Mouse (Mus musculus): Measurements from ENCODE around the gene Atp6v0a4. TPM values are rescaled to one million over a fixed set of nuclear protein-coding genes. Genes with fewer than 3 reads are reported as not detected.

Atp6v0a4 gene
- polyA plus RNA-seq, 1 experiment from 2014 or later: 0.38 TPM

- Histone ChIP-seq H3K27ac (replicated peaks in 1 of 2; ENCODE audit: control insufficient read depth in 1 of 2, insufficient read depth in 1 of 2, low read depth in 2 of 2, low read length in 2 of 2) (no peak overlapping the region), H3K27me3 (ENCODE audit: control insufficient read depth, insufficient read depth, low read length) (no peaks in the 10 kb centered on the region), H3K4me1 (ENCODE audit: control insufficient read depth in 2 of 2, insufficient read depth in 2 of 2, low read length in 2 of 2) (peaks cover 0 to 2% of the 10 kb centered on the region in 2 experiments; a peak in 1 of 4 replicates), H3K36me3 (ENCODE audit: control insufficient read depth, insufficient read depth, low read length) (no peaks in the 10 kb centered on the region), H3K4me2 (ENCODE audit: low read length) (no peak overlapping the region), H3K4me3 (ENCODE audit: control insufficient read depth in 1 of 2, insufficient read depth in 1 of 2, low read depth in 1 of 2, low read length in 2 of 2) (no peak overlapping the region), H3K9ac (ENCODE audit: low read length) (no peak overlapping the region), H3K9me3 (ENCODE audit: control insufficient read depth, low read length) (no peaks in the 10 kb centered on the region)
- 80% methylated on average over 7 of the region's 7 CpGs for WGBS
- ATAC-seq (ENCODE audit: insufficient number of reproducible peaks, insufficient read depth, low FRiP score, low read depth): no peak
Measured at GRCm38 (mm10) chr6:38102216-38102795, 22.1 kb downstream of the Atp6v0a4 start.

DNA sequence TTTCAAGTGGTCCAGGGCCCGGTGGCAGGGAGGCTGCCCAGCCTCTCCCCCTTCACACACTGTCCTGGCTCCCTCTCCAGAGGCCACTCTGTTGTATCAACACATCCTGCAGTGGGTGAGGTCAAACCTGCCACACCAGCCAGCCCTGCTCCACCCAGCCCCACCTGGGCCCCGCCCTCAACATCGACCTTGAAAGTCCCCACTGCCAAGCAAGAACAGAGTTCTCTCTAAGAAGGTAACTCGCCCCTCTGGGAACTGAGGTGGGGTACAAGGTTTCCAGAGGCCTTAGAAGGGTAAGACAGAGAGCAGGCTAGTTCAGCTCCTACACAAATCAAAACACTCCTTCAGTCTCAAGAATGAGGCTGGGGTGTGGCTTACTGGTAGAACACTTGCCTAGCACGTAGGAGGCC is 27.4 kb downstream of the Atp6v0a4 start:
- ATAC-seq (ENCODE audit: insufficient number of reproducible peaks, insufficient read depth, low FRiP score, low read depth): no peak
- no peak overlapping the region for H3K27ac ChIP-seq (replicated peaks in 1 of 2; ENCODE audit: control insufficient read depth in 1 of 2, insufficient read depth in 1 of 2, low read depth in 2 of 2, low read length in 2 of 2)
- H3K4me2 ChIP-seq (ENCODE audit: low read length): no peak overlapping the region
- no peaks in the 10 kb centered on the region for H3K27me3 ChIP-seq (ENCODE audit: control insufficient read depth, insufficient read depth, low read length)
- no peaks in the 10 kb centered on the region for H3K36me3 ChIP-seq (ENCODE audit: control insufficient read depth, insufficient read depth, low read length)
- no peak overlapping the region for H3K4me3 ChIP-seq (ENCODE audit: control insufficient read depth in 1 of 2, insufficient read depth in 1 of 2, low read depth in 1 of 2, low read length in 2 of 2)
- no peaks in the 10 kb centered on the region; a peak in 1 of 4 replicates for H3K4me1 ChIP-seq (ENCODE audit: control insufficient read depth in 2 of 2, insufficient read depth in 2 of 2, low read length in 2 of 2)
- WGBS: 50% methylated on average over 5 of the region's 5 CpGs
- no peak overlapping the region for H3K9ac ChIP-seq (ENCODE audit: low read length)
- H3K9me3 ChIP-seq (ENCODE audit: control insufficient read depth, low read length): no peaks in the 10 kb centered on the region

DNA sequence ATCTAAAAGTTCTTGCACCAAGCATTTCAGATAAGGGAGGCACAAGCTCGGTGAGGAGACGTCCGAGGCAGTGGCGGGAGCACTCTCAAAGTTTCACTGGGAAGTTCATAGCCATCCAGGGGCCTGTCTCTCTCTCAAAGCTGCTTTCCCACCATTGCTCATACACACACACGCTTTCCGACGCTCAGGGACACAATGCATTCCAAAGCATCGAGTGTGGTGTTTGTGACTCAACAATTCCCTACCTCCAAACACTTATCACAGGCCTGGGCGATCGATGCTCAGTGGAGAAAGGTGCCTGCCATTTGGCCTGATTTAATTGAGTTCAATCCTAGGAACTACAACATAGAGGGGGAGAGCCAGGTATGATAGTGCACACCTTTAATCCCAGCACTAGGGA is 29.7 kb downstream of the Atp6v0a4 start:
- Histone ChIP-seq H3K9ac (ENCODE audit: low read length) (no peak overlapping the region), H3K27me3 (ENCODE audit: control insufficient read depth, insufficient read depth, low read length) (no peaks in the 10 kb centered on the region), H3K4me1 (ENCODE audit: control insufficient read depth in 2 of 2, insufficient read depth in 2 of 2, low read length in 2 of 2) (no peaks in the 10 kb centered on the region; a peak in 1 of 4 replicates), H3K4me3 (ENCODE audit: control insufficient read depth in 1 of 2, insufficient read depth in 1 of 2, low read depth in 1 of 2, low read length in 2 of 2) (no peak overlapping the region), H3K9me3 (ENCODE audit: control insufficient read depth, low read length) (0 out of 2 replicates have a peak, but pooled peaks cover 5% of the 10 kb centered on the region), H3K36me3 (ENCODE audit: control insufficient read depth, insufficient read depth, low read length) (no peaks in the 10 kb centered on the region), H3K27ac (replicated peaks in 1 of 2; ENCODE audit: control insufficient read depth in 1 of 2, insufficient read depth in 1 of 2, low read depth in 2 of 2, low read length in 2 of 2) (no peak overlapping the region), H3K4me2 (ENCODE audit: low read length) (no peak overlapping the region)
- 62% methylated on average over 10 of the region's 10 CpGs for WGBS
- ATAC-seq (ENCODE audit: insufficient number of reproducible peaks, insufficient read depth, low FRiP score, low read depth): no peak

GRCm38 (mm10) chr6:38092539-38092938 is 31.8 kb downstream of the Atp6v0a4 start:
- H3K4me2 ChIP-seq (ENCODE audit: low read length): no peak overlapping the region
- no peak for ATAC-seq (ENCODE audit: insufficient number of reproducible peaks, insufficient read depth, low FRiP score, low read depth)
- 89% methylated on average over 8 of the region's 8 CpGs for WGBS
- no peaks in the 10 kb centered on the region; a peak in 1 of 4 replicates for H3K4me1 ChIP-seq (ENCODE audit: control insufficient read depth in 2 of 2, insufficient read depth in 2 of 2, low read length in 2 of 2)
- no peaks in the 10 kb centered on the region for H3K27me3 ChIP-seq (ENCODE audit: control insufficient read depth, insufficient read depth, low read length)
- no peak overlapping the region for H3K4me3 ChIP-seq (ENCODE audit: control insufficient read depth in 1 of 2, insufficient read depth in 1 of 2, low read depth in 1 of 2, low read length in 2 of 2)
- H3K9ac ChIP-seq (ENCODE audit: low read length): no peak overlapping the region
- 0 out of 2 replicates have a peak, but pooled peaks cover 5% of the 10 kb centered on the region for H3K9me3 ChIP-seq (ENCODE audit: control insufficient read depth, low read length)
- H3K36me3 ChIP-seq (ENCODE audit: control insufficient read depth, insufficient read depth, low read length): no peaks in the 10 kb centered on the region
- no peak overlapping the region for H3K27ac ChIP-seq (replicated peaks in 1 of 2; ENCODE audit: control insufficient read depth in 1 of 2, insufficient read depth in 1 of 2, low read depth in 2 of 2, low read length in 2 of 2)

DNA sequence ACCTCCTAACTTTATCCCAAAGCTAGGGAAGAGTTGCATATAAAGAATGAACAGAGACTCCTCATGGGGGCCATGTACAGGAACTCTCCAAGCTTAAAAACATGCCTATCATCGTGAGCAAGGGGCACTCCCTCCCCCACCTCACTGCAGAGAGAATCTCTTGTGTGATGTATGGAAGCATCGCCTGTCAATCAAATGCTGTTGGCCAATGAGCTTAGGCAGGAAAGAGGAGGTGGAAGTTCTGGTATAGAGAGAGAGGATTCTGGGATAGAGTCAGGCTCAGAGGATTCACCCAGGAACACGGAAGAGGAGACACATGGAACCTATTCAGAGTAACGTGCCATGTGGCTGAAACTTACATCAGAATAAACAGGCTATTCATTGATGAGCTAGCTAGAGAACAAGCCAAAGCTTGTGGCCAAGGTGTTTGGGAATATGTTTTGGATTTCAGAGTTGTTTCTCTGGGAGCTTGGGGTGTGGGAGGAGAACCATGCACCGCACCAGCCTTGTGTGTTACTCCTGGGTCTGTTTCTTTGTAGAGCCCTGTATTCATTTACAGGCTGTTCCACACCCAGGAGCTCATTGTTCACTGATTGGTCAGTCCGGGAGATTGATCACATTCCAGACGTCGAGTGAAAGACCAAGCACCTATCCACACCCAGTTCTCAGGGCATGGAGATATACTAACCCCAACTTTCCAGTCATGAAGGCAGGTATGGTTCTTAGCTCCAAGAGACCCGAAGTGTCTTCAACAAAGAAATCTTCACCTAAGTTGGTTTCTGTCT is 37.0 kb downstream of the Atp6v0a4 start:
- Histone ChIP-seq H3K27ac (replicated peaks in 1 of 2; ENCODE audit: control insufficient read depth in 1 of 2, insufficient read depth in 1 of 2, low read depth in 2 of 2, low read length in 2 of 2) (no peak overlapping the region), H3K9me3 (ENCODE audit: control insufficient read depth, low read length) (0 out of 2 replicates have a peak, but pooled peaks cover 5% of the 10 kb centered on the region), H3K4me2 (ENCODE audit: low read length) (no peak overlapping the region), H3K4me3 (ENCODE audit: control insufficient read depth in 1 of 2, insufficient read depth in 1 of 2, low read depth in 1 of 2, low read length in 2 of 2) (no peak overlapping the region), H3K4me1 (ENCODE audit: control insufficient read depth in 2 of 2, insufficient read depth in 2 of 2, low read length in 2 of 2) (no peaks in the 10 kb centered on the region), H3K9ac (ENCODE audit: low read length) (no peak overlapping the region), H3K36me3 (ENCODE audit: control insufficient read depth, insufficient read depth, low read length) (no peaks in the 10 kb centered on the region), H3K27me3 (ENCODE audit: control insufficient read depth, insufficient read depth, low read length) (no peaks in the 10 kb centered on the region)
- ATAC-seq (ENCODE audit: insufficient number of reproducible peaks, insufficient read depth, low FRiP score, low read depth): no peak
- WGBS: 78% methylated on average over 9 of the region's 9 CpGs

DNA sequence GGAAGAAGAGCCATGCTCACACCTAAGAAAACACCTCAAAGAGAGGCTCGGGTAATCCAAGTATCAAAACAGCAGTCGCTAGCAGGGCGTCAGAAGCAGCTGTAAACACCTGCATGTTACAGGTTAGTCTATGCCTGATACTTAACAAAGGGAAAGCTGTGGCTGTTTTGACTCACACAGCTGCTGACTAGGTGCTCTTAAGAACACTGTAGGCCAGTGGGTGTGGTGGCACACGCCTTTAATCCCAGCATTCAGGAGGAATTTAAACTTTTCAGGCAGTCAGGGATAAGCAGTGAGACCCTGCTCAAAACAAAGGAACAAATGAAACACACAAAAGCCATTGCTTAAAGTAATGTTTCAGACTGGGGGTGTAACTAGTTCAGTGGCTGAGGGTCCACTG is 41.2 kb downstream of the Atp6v0a4 start:
- H3K4me2 ChIP-seq (ENCODE audit: low read length): no peak overlapping the region
- H3K4me1 ChIP-seq (ENCODE audit: control insufficient read depth in 2 of 2, insufficient read depth in 2 of 2, low read length in 2 of 2): peaks cover 12 to 19% of the 10 kb centered on the region in 2 experiments; a peak in 3 of 4 replicates
- no peaks in the 10 kb centered on the region for H3K27me3 ChIP-seq (ENCODE audit: control insufficient read depth, insufficient read depth, low read length)
- WGBS: 46% methylated on average over 4 of the region's 4 CpGs
- no peak for ATAC-seq (ENCODE audit: insufficient number of reproducible peaks, insufficient read depth, low FRiP score, low read depth)
- no peak overlapping the region for H3K4me3 ChIP-seq (ENCODE audit: control insufficient read depth in 1 of 2, insufficient read depth in 1 of 2, low read depth in 1 of 2, low read length in 2 of 2)
- no peak overlapping the region for H3K27ac ChIP-seq (replicated peaks in 1 of 2; ENCODE audit: control insufficient read depth in 1 of 2, insufficient read depth in 1 of 2, low read depth in 2 of 2, low read length in 2 of 2)
- no peak overlapping the region for H3K9ac ChIP-seq (ENCODE audit: low read length)
- no peaks in the 10 kb centered on the region for H3K36me3 ChIP-seq (ENCODE audit: control insufficient read depth, insufficient read depth, low read length)
- H3K9me3 ChIP-seq (ENCODE audit: control insufficient read depth, low read length): no peaks in the 10 kb centered on the region

DNA sequence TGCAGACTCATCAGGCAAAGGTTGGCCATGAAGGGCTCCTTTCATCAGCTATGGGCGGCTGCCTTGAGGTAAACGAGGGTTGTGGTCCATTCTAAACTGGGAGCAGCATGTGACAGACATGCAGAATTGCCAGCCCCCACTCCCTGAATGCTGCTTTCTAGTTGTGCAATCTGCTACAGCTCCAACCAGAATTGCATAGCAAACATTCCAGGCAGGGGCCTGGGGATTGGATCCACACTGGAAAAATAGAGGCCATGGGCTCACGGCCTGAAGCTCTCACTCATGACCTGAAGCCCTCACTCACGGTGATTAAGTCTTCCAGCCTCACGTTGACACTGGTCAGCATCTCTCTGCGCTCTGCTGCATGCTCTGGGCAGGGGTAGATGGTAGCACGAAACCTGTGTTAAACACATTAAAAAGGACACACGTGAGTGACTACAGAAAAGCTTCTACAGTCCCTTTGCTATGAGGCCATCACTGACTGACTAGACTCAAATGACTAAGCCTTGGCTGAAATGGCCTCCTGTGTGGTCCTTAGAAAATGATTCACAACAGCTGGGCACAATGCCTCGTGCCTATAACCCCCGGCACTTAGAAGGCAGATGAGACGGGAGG is 42.6 kb downstream of the Atp6v0a4 start:
- ATAC-seq (ENCODE audit: insufficient number of reproducible peaks, insufficient read depth, low FRiP score, low read depth): peak; percentile 61
- Histone ChIP-seq H3K36me3 (ENCODE audit: control insufficient read depth, insufficient read depth, low read length) (no peaks in the 10 kb centered on the region), H3K9me3 (ENCODE audit: control insufficient read depth, low read length) (no peaks in the 10 kb centered on the region), H3K4me1 (ENCODE audit: control insufficient read depth in 2 of 2, insufficient read depth in 2 of 2, low read length in 2 of 2) (peaks cover 12 to 19% of the 10 kb centered on the region in 2 experiments; a peak in 3 of 4 replicates), H3K4me3 (ENCODE audit: control insufficient read depth in 1 of 2, insufficient read depth in 1 of 2, low read depth in 1 of 2, low read length in 2 of 2) (no peak overlapping the region), H3K9ac (ENCODE audit: low read length) (no peak overlapping the region), H3K27me3 (ENCODE audit: control insufficient read depth, insufficient read depth, low read length) (no peaks in the 10 kb centered on the region), H3K4me2 (ENCODE audit: low read length) (peak overlapping the region; percentile 22; the same call in 1 of the 2 replicates), H3K27ac (replicated peaks in 1 of 2; ENCODE audit: control insufficient read depth in 1 of 2, insufficient read depth in 1 of 2, low read depth in 2 of 2, low read length in 2 of 2) (peak overlapping the region; percentile 56 to 68)
- WGBS: 38% methylated on average over 11 of the region's 11 CpGs
